Comparison of ENCODE assay signal across 18 mouse cellular contexts in genomic region chr1:106883369-106883768, GRCm38 (mm10). TPM values are rescaled to one million over a fixed set of nuclear protein-coding genes. Genes with fewer than 3 reads are reported as not detected.
"Had no signal": no experiment of that assay in that cellular context is flagged by ENCODE, and none has a peak within 500 bp of the region (broad histone marks: within the 10 kb centered on the region; RNA-seq: fewer than 3 reads in every experiment).

No protein-coding gene starts in this region.

- H3K36me3 ChIP-seq: limb, embryonic 10.5 days; liver, embryonic 15.5 days; midbrain, embryonic 13.5 days; neural tube, embryonic 12.5 days had no signal

- H3K9me3 ChIP-seq: limb, embryonic 10.5 days; liver, embryonic 15.5 days; midbrain, embryonic 13.5 days; neural tube, embryonic 12.5 days had no signal

- ATAC-seq: midbrain, embryonic 13.5 days had no signal

- H3K27me3 ChIP-seq: liver, embryonic 15.5 days; midbrain, embryonic 13.5 days; neural tube, embryonic 12.5 days had no signal

- H3K9ac ChIP-seq: liver, embryonic 15.5 days; lung, embryonic 14.5 days; midbrain, embryonic 13.5 days; neural tube, embryonic 12.5 days had no signal

- H3K4me2 ChIP-seq: liver, embryonic 11.5 days; liver, embryonic 15.5 days; lung, embryonic 14.5 days; midbrain, embryonic 13.5 days; neural tube, embryonic 12.5 days had no signal

- H3K27ac ChIP-seq: limb, embryonic 10.5 days; liver, embryonic 15.5 days; midbrain, embryonic 13.5 days; neural tube, embryonic 12.5 days had no signal

- H3K4me1 ChIP-seq: limb, embryonic 10.5 days; liver, embryonic 15.5 days; midbrain, embryonic 13.5 days; neural tube, embryonic 12.5 days had no signal

- H3K4me3 ChIP-seq: limb, embryonic 10.5 days; liver, embryonic 15.5 days; midbrain, embryonic 13.5 days; neural tube, embryonic 12.5 days had no signal

- DNase-seq: kidney, adult 8-10 months; kidney, postnatal 25 days; layer of hippocampus, adult 9-11 months; lung, postnatal 4 days; right cerebral cortex, postnatal 4 days; spleen, adult 18-20 months; thymus, postnatal 36 days had no signal

RNA-seq across cellular contexts. Expression of gene Serpinb5, which starts 22.4 kb away (rescaled TPM):
- total RNA-seq: layer of hippocampus, adult 18-20 months; left cerebral cortex, postnatal 14 days; neutrophil, adult 5-6 weeks had no signal
- polyA plus RNA-seq: limb, embryonic 10.5 days; liver, embryonic 11.5 days; liver, embryonic 15.5 days; midbrain, postnatal 0 days; neural tube, embryonic 12.5 days had no signal

RNA-seq across cellular contexts. Expression of gene Serpinb12, which starts 50.9 kb away (rescaled TPM):
- total RNA-seq: layer of hippocampus, adult 18-20 months; left cerebral cortex, postnatal 14 days; neutrophil, adult 5-6 weeks had no signal
- polyA plus RNA-seq: kidney, embryonic 16.5 days; limb, embryonic 10.5 days; liver, embryonic 11.5 days; liver, embryonic 15.5 days; midbrain, embryonic 13.5 days; midbrain, postnatal 0 days; neural tube, embryonic 12.5 days had no signal
